Mouse (Mus musculus): ENCODE measurements around the gene Rnf31. TPM values are rescaled to one million over a fixed set of nuclear protein-coding genes. Genes with fewer than 3 reads are reported as not detected.

The Rnf31 gene
- polyA plus RNA-seq, 1 experiment, result 11.2 TPM

DNA sequence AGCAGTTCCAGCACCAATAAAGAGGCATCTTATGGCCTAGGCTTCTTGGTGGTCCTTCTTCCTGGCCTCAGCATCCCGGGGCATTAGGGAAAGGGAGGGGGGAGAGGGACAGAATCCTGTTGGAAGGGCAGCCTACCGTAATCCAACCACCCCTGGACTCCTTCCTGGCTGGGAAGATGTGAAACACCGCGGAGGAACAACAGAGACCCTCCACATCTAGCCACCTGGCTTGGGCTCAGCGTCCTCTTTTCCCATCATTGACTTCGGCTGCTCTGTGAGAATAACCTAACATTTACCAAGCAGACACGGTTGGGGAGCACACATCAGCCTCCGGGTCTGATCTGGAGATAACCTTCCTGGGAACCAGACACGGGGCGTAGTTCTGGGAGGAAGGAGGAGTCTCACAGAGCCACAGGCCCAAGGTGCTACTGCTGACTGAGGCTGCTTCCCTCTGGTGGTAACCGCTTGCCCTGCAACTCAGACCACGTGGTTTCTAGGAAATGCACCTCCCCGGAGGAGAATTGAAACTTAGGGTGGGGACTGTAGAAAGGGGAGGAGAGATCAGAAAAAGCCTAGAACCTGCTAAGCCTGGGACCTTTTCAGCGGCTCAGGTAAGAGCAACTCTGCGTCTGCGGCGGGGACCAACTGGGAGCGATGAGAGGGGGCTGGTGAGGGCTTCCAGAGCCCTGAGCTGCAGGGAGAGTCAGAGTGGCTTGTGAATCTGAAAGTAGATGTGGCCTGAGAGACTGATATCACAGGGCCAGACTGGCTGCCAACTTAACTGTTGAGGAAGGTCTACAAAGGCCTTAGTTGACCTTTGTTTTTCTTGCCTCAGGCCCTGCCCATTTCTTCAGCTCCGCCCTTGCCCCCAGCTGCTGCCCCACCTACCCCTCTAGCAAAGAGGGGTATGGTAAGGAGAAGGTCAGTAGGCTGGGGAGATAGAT, 12.4 kb downstream of the Rnf31 start:
- Histone ChIP-seq H3K36me3 (ENCODE audit: control insufficient read depth, insufficient read depth) (peaks cover 20% of the 10 kb centered on the region), H3K4me3 (no peak overlapping the region), H3K27me3 (ENCODE audit: control insufficient read depth, insufficient read depth, insufficient read length) (no peaks in the 10 kb centered on the region), H3K79me2 (ENCODE audit: control insufficient read depth, insufficient read depth) (no peaks in the 10 kb centered on the region), H3K4me2 (ENCODE audit: low read depth) (peak overlapping the region; percentile 55), H3ac (ENCODE audit: control insufficient read depth, insufficient read length) (no peak overlapping the region)
- no peak for TF ChIP-seq CEBPB (IDR thresholded peaks at IDR 0.05; ENCODE audit: insufficient read depth, poor library complexity, severe bottlenecking)
- peak; percentile 90 for TF ChIP-seq USF1 (IDR thresholded peaks at IDR 0.05; ENCODE audit: low read depth)
- TF ChIP-seq POLR2AphosphoS2 (IDR thresholded peaks at IDR 0.05; ENCODE audit: insufficient read length, low read depth), result peak; percentile 61
- peak; percentile 68 for TF ChIP-seq MAX (IDR thresholded peaks at IDR 0.05; ENCODE audit: low read depth)
- TF ChIP-seq MYOD1 (IDR thresholded peaks at IDR 0.05; ENCODE audit: control insufficient read depth in 1 of 3, insufficient read length in 2 of 3, low read depth in 2 of 3), result no peak
- no peak for TF ChIP-seq MYOG (IDR thresholded peaks at IDR 0.05; ENCODE audit: control insufficient read depth in 1 of 3, insufficient read depth in 1 of 3, insufficient read length in 2 of 3, low read depth in 2 of 3)

DNA sequence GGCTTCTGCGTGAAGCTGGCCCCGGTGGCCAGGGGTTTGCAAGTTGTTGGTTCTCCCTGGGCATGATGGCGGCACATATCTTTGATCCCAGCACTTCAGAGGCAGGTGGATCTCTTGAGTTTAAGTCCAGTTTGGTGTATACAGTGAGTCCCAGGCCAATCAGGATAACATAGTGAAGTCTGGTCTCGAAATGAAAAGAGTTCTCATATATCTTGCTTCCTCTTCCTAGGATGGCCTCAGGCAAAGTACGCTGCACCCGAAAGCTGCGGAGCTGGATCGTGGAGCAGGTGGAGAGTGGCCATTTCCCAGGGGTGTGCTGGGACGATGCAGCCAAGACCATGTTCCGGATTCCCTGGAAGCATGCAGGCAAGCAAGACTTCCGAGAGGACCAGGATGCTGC, 13.3 kb downstream of the Rnf31 start:
- H3K36me3 ChIP-seq (ENCODE audit: control insufficient read depth, insufficient read depth), result peaks cover 24% of the 10 kb centered on the region
- H3K27me3 ChIP-seq (ENCODE audit: control insufficient read depth, insufficient read depth, insufficient read length), result no peaks in the 10 kb centered on the region
- H3ac ChIP-seq (ENCODE audit: control insufficient read depth, insufficient read length), result no peak overlapping the region
- no peak for TF ChIP-seq POLR2A (IDR thresholded peaks at IDR 0.05; ENCODE audit: insufficient read length, low read depth)
- TF ChIP-seq TCF12 (IDR thresholded peaks at IDR 0.05; ENCODE audit: insufficient read depth, poor library complexity, severe bottlenecking), result no peak
- no peak for TF ChIP-seq SRF (IDR thresholded peaks at IDR 0.05; ENCODE audit: control insufficient read depth, insufficient read length, low read depth)
- TF ChIP-seq REST (IDR thresholded peaks at IDR 0.05; ENCODE audit: insufficient read depth, insufficient read length), result no peak
- TF ChIP-seq POLR2AphosphoS2 (IDR thresholded peaks at IDR 0.05; ENCODE audit: insufficient read length, low read depth), result no peak
- TF ChIP-seq MYOG (IDR thresholded peaks at IDR 0.05; ENCODE audit: control insufficient read depth in 1 of 3, insufficient read depth in 1 of 3, insufficient read length in 2 of 3, low read depth in 2 of 3), result no peak
- TF ChIP-seq MAX (IDR thresholded peaks at IDR 0.05; ENCODE audit: low read depth), result no peak
- TF ChIP-seq E2F4 (IDR thresholded peaks at IDR 0.05; ENCODE audit: insufficient read depth), result no peak
- TF ChIP-seq CEBPB (IDR thresholded peaks at IDR 0.05; ENCODE audit: insufficient read depth, poor library complexity, severe bottlenecking), result no peak
- TF ChIP-seq USF1 (IDR thresholded peaks at IDR 0.05; ENCODE audit: low read depth), result no peak
- TF ChIP-seq MYOD1 (IDR thresholded peaks at IDR 0.05; ENCODE audit: control insufficient read depth in 1 of 3, insufficient read length in 2 of 3, low read depth in 2 of 3), result no peak
- TF ChIP-seq TCF3 (IDR thresholded peaks at IDR 0.05; ENCODE audit: insufficient read length, low read depth), result no peak
- no peaks in the 10 kb centered on the region for H3K79me2 ChIP-seq (ENCODE audit: control insufficient read depth, insufficient read depth)
- H3K4me2 ChIP-seq (ENCODE audit: low read depth), result no peak overlapping the region
- H3K4me3 ChIP-seq, result no peak overlapping the region

DNA sequence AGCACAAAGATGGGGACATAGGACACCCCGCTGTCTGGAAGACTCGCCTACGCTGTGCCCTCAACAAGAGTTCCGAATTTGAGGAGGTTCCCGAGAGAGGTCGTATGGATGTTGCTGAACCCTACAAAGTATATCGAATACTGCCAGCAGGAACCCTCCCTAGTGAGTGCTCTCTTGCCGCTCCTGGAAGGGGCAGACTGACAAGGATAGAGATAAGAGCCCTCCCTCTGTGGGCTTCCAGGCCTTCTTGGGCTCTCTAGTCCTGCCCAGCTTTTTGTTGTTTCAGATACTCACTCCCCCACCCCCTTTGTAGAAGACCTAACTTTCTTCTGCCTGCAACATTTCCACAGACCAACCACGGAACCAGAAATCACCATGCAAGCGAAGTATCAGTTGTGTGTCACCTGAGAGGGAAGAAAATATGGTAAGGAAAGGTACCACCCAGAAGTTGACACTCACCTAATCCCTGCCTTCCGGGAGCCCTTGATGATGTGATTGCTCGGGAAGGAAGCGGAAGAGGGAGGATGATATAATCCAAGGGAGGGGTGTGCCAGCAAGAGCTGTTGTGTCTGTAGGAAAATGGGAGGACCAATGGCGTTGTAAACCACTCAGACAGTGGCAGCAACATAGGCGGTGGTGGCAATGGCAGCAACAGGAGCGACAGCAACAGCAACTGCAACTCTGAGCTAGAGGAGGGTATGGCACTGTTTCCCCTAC, 14.4 kb downstream of the Rnf31 start:
- no peak overlapping the region for H3K4me2 ChIP-seq (ENCODE audit: low read depth)
- H3K4me3 ChIP-seq, result no peak overlapping the region
- no peak overlapping the region for H3ac ChIP-seq (ENCODE audit: control insufficient read depth, insufficient read length)
- TF ChIP-seq E2F4 (IDR thresholded peaks at IDR 0.05; ENCODE audit: insufficient read depth) (no peak), CEBPB (IDR thresholded peaks at IDR 0.05; ENCODE audit: insufficient read depth, poor library complexity, severe bottlenecking) (no peak), USF1 (IDR thresholded peaks at IDR 0.05; ENCODE audit: low read depth) (no peak), MYOD1 (IDR thresholded peaks at IDR 0.05; ENCODE audit: control insufficient read depth in 1 of 3, insufficient read length in 2 of 3, low read depth in 2 of 3) (no peak), TCF3 (IDR thresholded peaks at IDR 0.05; ENCODE audit: insufficient read length, low read depth) (no peak), POLR2A (IDR thresholded peaks at IDR 0.05; ENCODE audit: insufficient read length, low read depth) (no peak), SRF (IDR thresholded peaks at IDR 0.05; ENCODE audit: control insufficient read depth, insufficient read length, low read depth) (no peak), POLR2AphosphoS2 (IDR thresholded peaks at IDR 0.05; ENCODE audit: insufficient read length, low read depth) (no peak), MYOG (IDR thresholded peaks at IDR 0.05; ENCODE audit: control insufficient read depth in 1 of 3, insufficient read depth in 1 of 3, insufficient read length in 2 of 3, low read depth in 2 of 3) (no peak), MAX (IDR thresholded peaks at IDR 0.05; ENCODE audit: low read depth) (no peak), REST (IDR thresholded peaks at IDR 0.05; ENCODE audit: insufficient read depth, insufficient read length) (no peak), TCF12 (IDR thresholded peaks at IDR 0.05; ENCODE audit: insufficient read depth, poor library complexity, severe bottlenecking) (no peak)
- H3K27me3 ChIP-seq (ENCODE audit: control insufficient read depth, insufficient read depth, insufficient read length), result no peaks in the 10 kb centered on the region
- no peaks in the 10 kb centered on the region for H3K79me2 ChIP-seq (ENCODE audit: control insufficient read depth, insufficient read depth)
- peaks cover 20% of the 10 kb centered on the region for H3K36me3 ChIP-seq (ENCODE audit: control insufficient read depth, insufficient read depth)

DNA sequence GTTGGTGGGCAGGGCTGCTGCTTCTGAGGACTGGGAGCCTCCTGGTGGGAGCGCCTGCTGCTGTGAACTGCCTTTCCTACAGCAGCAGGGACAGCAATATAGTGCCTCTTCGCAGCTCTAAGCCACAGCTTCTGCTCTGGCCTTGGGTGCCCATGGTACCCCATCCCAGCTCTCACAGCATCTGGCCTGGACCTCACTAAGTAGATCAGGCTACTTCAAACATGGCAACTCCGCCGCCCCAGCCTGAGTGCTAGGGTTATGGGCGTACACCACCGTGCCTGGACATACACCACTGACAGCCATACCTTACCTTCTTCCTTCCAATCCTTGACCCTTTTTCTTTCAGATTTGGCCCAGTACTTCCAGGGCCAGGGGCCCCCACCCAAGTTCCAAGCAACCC, 16.8 kb downstream of the Rnf31 start:
- Histone ChIP-seq H3K27me3 (ENCODE audit: control insufficient read depth, insufficient read depth, insufficient read length) (no peaks in the 10 kb centered on the region), H3K4me3 (no peak overlapping the region), H3K36me3 (ENCODE audit: control insufficient read depth, insufficient read depth) (peaks cover 17% of the 10 kb centered on the region), H3K79me2 (ENCODE audit: control insufficient read depth, insufficient read depth) (no peaks in the 10 kb centered on the region), H3K4me2 (ENCODE audit: low read depth) (no peak overlapping the region), H3ac (ENCODE audit: control insufficient read depth, insufficient read length) (no peak overlapping the region)
- TF ChIP-seq USF1 (IDR thresholded peaks at IDR 0.05; ENCODE audit: low read depth), result no peak
- no peak for TF ChIP-seq TCF12 (IDR thresholded peaks at IDR 0.05; ENCODE audit: insufficient read depth, poor library complexity, severe bottlenecking)
- no peak for TF ChIP-seq MAX (IDR thresholded peaks at IDR 0.05; ENCODE audit: low read depth)
- no peak for TF ChIP-seq CEBPB (IDR thresholded peaks at IDR 0.05; ENCODE audit: insufficient read depth, poor library complexity, severe bottlenecking)
- TF ChIP-seq MYOD1 (IDR thresholded peaks at IDR 0.05; ENCODE audit: control insufficient read depth in 1 of 3, insufficient read length in 2 of 3, low read depth in 2 of 3), result no peak
- TF ChIP-seq E2F4 (IDR thresholded peaks at IDR 0.05; ENCODE audit: insufficient read depth), result no peak

Measured in myocyte (in vitro differentiated cells).